Mouse (Mus musculus) limb, embryonic 11.5 days (tissue): ENCODE results near the gene Ipo11. TPM values are rescaled to one million over a fixed set of nuclear protein-coding genes. Genes with fewer than 3 reads are reported as not detected.

Source experiments
- ATAC-seq: fragments of 200-750 bp; cut with Nextera tagmentation; 2 replicates; pipeline ENCODE4 v1.8.0; 2017; ENCODE audit warnings: low read depth; ENCODE audit not compliant: insufficient number of reproducible peaks, low FRiP score, low TSS enrichment
- DNase-seq: peaks from one replicate; pipeline ENCODE4 v3.0.0-alpha.2; 2015; ENCODE audit warnings: low spot score
- H3K27ac ChIP-seq: fragments of 300-500 bp; sonication (generic); replicated peaks from 2 replicates; pipeline ENCODE4 v1.5.1; 2014; ENCODE audit warnings: low read depth, mild to moderate bottlenecking, low read length
- H3K27me3 ChIP-seq: fragments of 300-500 bp; sonication (generic); 2 replicates; pipeline ENCODE4 v1.6.1; 2014; ENCODE audit warnings: mild to moderate bottlenecking, low read length, mixed read lengths; ENCODE audit not compliant: control insufficient read depth, insufficient read depth
- H3K36me3 ChIP-seq: fragments of 300-500 bp; sonication (generic); 2 replicates; pipeline ENCODE4 v1.6.1; 2014; ENCODE audit warnings: mild to moderate bottlenecking, low read length, moderate library complexity, mixed read lengths; ENCODE audit not compliant: control insufficient read depth, insufficient read depth
- H3K4me1 ChIP-seq: fragments of 300-500 bp; sonication (generic); 2 replicates; pipeline ENCODE4 v1.6.1; 2014; ENCODE audit warnings: low read length, mixed read lengths; ENCODE audit not compliant: control insufficient read depth, insufficient read depth
- H3K4me2 ChIP-seq: fragments of 300-500 bp; sonication (generic); 2 replicates; pipeline ENCODE4 v1.6.1; 2014; ENCODE audit warnings: low read depth, mild to moderate bottlenecking, moderate library complexity; ENCODE audit not compliant: severe bottlenecking
- H3K4me3 ChIP-seq: fragments of 300-500 bp; sonication (generic); 2 replicates; pipeline ENCODE4 v1.5.1; 2014; ENCODE audit warnings: low read depth, low read length
- H3K9ac ChIP-seq: fragments of 300-500 bp; sonication (generic); 2 replicates; pipeline ENCODE4 v1.6.1; 2014; ENCODE audit warnings: mild to moderate bottlenecking, low read length
- H3K9me3 ChIP-seq: fragments of 300-500 bp; sonication (generic); 2 replicates; pipeline ENCODE4 v1.6.1; 2016; ENCODE audit warnings: low read length; ENCODE audit not compliant: control insufficient read depth
- WGBS: fragments of 180-500 bp; shearing (Covaris S2); extraction: QIAGEN DNeasy Blood & Tissue Kit; methylation state at CpG from one replicate; pipeline ENCODE4 v1.1.7; 2014; 5-methylcytosine and 5-hydroxymethylcytosine counted together
- polyA plus RNA-seq: library from polyadenylated mRNA; unstranded; fragments of >200 nt; fragmentation: Nextera tagmentation; extraction: Ambion mirVana; gene quantifications from 2 replicates; pipeline ENCODE4 v1.2.1, GENCODE M21; 2014

Gene Ipo11
- polyA plus RNA-seq, 1 experiment from 2014 or later = 69.2 TPM

- DNase-seq (no peak), ATAC-seq (no peak)
- H3K27ac ChIP-seq = no peak overlapping the region
- H3K36me3 ChIP-seq = peaks cover 3% of the 10 kb centered on the region; the same call in 1 of the 2 replicates
- no peak overlapping the region for H3K9ac ChIP-seq
- H3K4me1 ChIP-seq = no peaks in the 10 kb centered on the region
- no peak overlapping the region for H3K4me3 ChIP-seq
- no peaks in the 10 kb centered on the region for H3K9me3 ChIP-seq
- H3K4me2 ChIP-seq = no peak overlapping the region
- no peaks in the 10 kb centered on the region for H3K27me3 ChIP-seq
- WGBS = 96% methylated on average over 2 of the region's 2 CpGs
Measured at GRCm38 (mm10) chr13:106808315-106808714, 128.4 kb downstream of the Ipo11 start.

DNA sequence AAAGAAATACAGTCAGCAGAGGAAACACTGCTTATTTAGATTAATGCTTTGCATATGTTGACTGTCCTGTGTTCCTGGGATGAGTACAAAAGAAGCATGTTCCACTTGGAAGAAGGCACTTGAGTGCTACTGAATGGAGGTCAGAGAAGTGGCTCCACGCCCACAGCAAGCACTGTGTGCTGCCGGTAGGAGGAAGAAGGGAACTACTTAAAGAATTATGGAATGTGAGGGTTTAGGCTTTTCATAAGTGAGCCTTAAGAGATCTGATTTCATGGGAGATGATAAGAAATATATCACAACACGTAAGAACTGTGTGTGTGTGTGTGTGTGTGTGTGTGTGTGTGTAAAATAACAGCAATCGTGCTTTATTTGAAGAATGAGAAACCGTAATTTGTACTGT, 129.5 kb downstream of the Ipo11 start:
- ATAC-seq (no peak), DNase-seq (no peak)
- WGBS = 95% methylated on average over 5 of the region's 5 CpGs
- Histone ChIP-seq H3K4me3 (no peak overlapping the region), H3K36me3 (peaks cover 3% of the 10 kb centered on the region; the same call in 1 of the 2 replicates), H3K9ac (no peak overlapping the region), H3K27me3 (no peaks in the 10 kb centered on the region), H3K27ac (no peak overlapping the region), H3K4me1 (no peaks in the 10 kb centered on the region), H3K4me2 (no peak overlapping the region), H3K9me3 (no peaks in the 10 kb centered on the region)

DNA sequence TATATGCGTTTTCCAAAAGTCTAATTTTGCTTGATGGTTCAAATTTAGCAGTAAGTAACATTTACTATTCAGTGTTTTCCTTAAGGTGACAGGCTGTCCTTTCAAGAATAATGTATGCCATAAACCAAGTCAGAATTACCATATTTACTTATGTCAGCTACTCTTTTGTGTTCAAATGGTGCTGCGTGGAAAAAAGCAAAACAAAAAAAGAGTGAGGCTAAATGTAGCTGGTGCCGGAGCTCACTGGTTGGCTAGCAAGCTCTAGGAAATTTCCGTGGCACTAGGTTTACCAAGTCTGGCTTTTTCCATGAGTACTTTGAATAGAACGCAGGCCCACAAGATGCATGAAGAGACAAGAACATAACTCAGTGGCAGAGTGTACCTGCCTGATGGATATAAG, 131.6 kb downstream of the Ipo11 start:
- no peak overlapping the region for H3K4me2 ChIP-seq
- DNase-seq = no peak
- no peak for ATAC-seq
- H3K27ac ChIP-seq = no peak overlapping the region
- H3K4me1 ChIP-seq = no peaks in the 10 kb centered on the region
- no peak overlapping the region for H3K4me3 ChIP-seq
- 92% methylated on average over 5 of the region's 5 CpGs for WGBS
- H3K9me3 ChIP-seq = no peaks in the 10 kb centered on the region
- no peaks in the 10 kb centered on the region; the same call in 1 of the 2 replicates for H3K36me3 ChIP-seq
- no peaks in the 10 kb centered on the region for H3K27me3 ChIP-seq
- no peak overlapping the region for H3K9ac ChIP-seq

DNA sequence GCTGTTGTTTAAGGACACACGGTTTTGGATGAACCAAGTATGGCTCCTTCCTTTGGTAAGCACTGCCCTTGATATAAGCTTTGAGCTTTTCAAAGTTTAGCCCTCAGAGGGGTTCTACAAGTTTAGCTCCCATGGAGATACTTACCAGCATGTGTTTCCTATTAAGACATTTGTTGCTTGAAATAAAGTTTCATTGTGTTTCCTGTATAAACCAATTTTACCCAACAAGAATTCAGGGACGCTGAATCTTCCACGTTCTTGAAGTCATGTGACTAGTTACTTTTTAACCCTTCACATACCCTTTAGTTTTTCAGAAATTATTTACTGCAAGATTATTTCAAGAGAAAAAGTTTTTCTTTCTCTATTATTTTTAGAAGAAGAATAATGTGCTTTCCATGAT, 138.7 kb downstream of the Ipo11 start:
- WGBS = 32% methylated on average over 3 of the region's 3 CpGs

DNA sequence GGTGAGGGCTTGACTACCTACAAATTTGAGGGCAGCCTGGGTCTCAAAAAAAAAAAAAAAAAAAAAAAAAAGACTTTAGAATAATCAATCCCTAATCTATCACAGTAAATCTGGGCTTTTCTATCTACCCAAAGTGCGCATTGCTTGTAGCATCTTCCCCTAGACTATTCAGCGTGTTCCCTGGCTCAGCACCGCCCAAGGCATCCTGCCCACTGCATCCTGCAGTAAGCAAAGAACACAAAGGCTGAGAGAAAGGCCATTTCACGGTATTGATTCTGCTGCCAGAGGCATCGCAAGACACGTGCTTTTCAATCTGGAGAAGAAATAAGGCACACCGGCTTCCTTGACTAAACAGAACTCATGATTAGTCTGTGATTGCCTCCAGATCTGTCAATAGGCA, 147.9 kb downstream of the Ipo11 start:
- no peak for DNase-seq
- no peaks in the 10 kb centered on the region for H3K9me3 ChIP-seq
- H3K4me1 ChIP-seq = no peaks in the 10 kb centered on the region
- no peak overlapping the region for H3K27ac ChIP-seq
- WGBS = 94% methylated on average over 7 of the region's 7 CpGs
- H3K4me2 ChIP-seq = no peak overlapping the region
- no peak overlapping the region for H3K9ac ChIP-seq
- no peak for ATAC-seq
- H3K27me3 ChIP-seq = no peaks in the 10 kb centered on the region
- no peaks in the 10 kb centered on the region for H3K36me3 ChIP-seq
- H3K4me3 ChIP-seq = no peak overlapping the region

More for the DNA sequence above, 138.7 kb downstream of the Ipo11 start:
- Histone ChIP-seq H3K9me3 (no peaks in the 10 kb centered on the region), H3K27me3 (no peaks in the 10 kb centered on the region), H3K4me1 (no peaks in the 10 kb centered on the region), H3K36me3 (peaks cover 11% of the 10 kb centered on the region; the same call in 1 of the 2 replicates), H3K4me2 (no peak overlapping the region), H3K4me3 (no peak overlapping the region), H3K9ac (no peak overlapping the region), H3K27ac (no peak overlapping the region)
- ATAC-seq = no peak
- no peak for DNase-seq

DNA sequence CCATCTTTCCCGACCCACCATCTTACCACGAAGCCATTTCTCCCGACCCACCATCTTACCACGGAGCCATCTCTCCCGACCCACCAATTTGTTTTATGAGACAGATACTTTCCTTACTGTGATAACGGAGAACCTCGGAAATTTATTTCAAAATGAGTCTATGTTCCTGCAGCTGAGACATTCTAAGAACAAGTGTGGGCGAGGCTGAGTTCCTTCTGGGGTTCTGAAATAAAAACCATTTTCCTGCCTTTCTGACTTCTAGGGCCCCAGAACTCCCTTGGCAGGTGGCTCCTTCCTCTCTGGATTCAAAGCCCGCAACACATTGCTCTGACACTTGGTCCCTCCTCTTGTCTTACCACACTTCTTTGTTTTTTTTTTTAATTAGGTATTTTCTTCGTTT, 168.0 kb downstream of the Ipo11 start:
- no peak for ATAC-seq

DNA sequence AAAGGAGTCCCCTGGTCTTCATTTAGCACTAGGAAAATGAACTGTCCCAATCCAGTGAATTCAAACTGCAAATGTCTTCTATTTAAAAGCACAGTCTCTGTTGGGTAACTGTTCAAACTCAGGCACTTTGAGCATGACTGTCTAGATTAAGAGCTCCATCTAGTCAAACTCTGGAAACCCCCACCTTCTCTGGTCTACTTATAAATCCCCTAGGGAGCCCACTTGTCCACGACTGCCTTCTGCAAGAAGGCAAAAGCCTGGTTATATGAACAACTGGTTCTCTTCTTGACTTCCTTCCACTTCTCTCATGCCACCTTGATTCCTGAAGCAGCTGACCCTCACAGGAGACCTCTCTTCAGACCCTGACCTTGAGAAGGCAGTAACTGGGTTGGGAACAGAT, 174.1 kb downstream of the Ipo11 start:
- 68% methylated on average over 1 of the region's 1 CpGs for WGBS
- Histone ChIP-seq H3K4me2 (no peak overlapping the region), H3K36me3 (no peaks in the 10 kb centered on the region), H3K4me3 (no peak overlapping the region), H3K27me3 (no peaks in the 10 kb centered on the region), H3K9me3 (no peaks in the 10 kb centered on the region), H3K4me1 (no peaks in the 10 kb centered on the region), H3K9ac (no peak overlapping the region), H3K27ac (no peak overlapping the region)
- ATAC-seq (no peak), DNase-seq (no peak)

More for the DNA sequence above, 168.0 kb downstream of the Ipo11 start:
- no peaks in the 10 kb centered on the region for H3K27me3 ChIP-seq
- H3K36me3 ChIP-seq = no peaks in the 10 kb centered on the region
- H3K9ac ChIP-seq = no peak overlapping the region
- H3K4me2 ChIP-seq = no peak overlapping the region
- WGBS = 93% methylated on average over 10 of the region's 10 CpGs
- H3K9me3 ChIP-seq = no peaks in the 10 kb centered on the region
- H3K4me3 ChIP-seq = no peak overlapping the region
- DNase-seq = no peak
- no peak overlapping the region for H3K27ac ChIP-seq
- no peaks in the 10 kb centered on the region for H3K4me1 ChIP-seq

DNA sequence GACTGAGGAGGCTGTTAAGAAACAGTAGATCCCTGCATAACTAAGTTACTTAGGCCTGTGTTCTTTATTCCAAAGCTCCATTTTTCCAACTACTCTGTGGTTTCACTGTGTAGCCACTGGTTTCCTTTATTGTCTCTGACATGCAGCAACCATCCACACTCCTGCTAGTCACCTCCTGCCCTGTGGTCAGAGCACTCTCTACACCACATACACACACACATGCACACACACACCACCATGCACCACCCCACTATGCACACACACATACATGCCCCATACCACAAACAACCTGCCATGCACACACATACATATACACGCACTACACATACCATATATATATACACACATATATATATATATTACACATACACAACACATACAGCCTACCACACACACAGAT, 175.1 kb downstream of the Ipo11 start:
- WGBS = 96% methylated on average over 1 of the region's 1 CpGs
- Histone ChIP-seq H3K4me3 (no peak overlapping the region), H3K4me1 (no peaks in the 10 kb centered on the region), H3K4me2 (no peak overlapping the region), H3K9ac (no peak overlapping the region), H3K27me3 (no peaks in the 10 kb centered on the region), H3K27ac (no peak overlapping the region), H3K9me3 (no peaks in the 10 kb centered on the region), H3K36me3 (no peaks in the 10 kb centered on the region)
- ATAC-seq (0 out of 2 replicates have a peak, but pooled peaks have one; percentile 41), DNase-seq (no peak)

DNA sequence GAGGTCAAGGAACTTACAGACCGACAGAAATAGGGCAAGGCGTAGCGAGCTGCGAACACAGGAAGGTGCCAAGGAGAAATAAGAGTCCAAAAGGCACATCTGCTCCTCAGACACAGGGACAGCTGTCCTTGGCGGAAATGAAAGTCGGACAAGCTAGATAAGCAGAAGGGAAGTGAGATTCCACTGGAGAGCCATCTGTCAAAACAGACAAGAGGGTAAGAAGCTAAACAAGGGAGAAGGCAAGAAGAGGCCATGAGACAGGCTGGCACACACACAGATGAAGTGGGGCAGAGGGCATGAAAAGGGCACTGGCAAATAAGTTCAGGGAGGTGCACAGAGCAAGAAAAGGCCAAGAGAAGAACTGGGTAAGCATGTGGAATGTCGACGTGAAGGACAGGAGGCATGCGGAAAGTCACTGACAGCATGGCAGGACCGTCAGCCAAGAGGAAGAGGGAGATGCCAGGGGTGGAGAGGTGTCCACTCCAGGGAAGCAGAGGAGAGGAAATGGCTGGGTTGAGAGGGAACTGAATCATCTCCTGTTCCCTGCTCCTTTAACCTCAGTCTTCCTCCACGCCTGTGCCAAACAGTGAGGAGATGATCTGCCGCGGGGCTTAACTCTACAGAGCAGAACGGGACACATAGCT, 176.4 kb downstream of the Ipo11 start:
- Histone ChIP-seq H3K27me3 (no peaks in the 10 kb centered on the region), H3K4me3 (no peak overlapping the region), H3K9ac (no peak overlapping the region), H3K27ac (no peak overlapping the region), H3K36me3 (no peaks in the 10 kb centered on the region), H3K4me2 (no peak overlapping the region), H3K9me3 (no peaks in the 10 kb centered on the region), H3K4me1 (no peaks in the 10 kb centered on the region)
- ATAC-seq = no peak
- no peak for DNase-seq
- WGBS = 80% methylated on average over 14 of the region's 14 CpGs
